Mouse (Mus musculus): ENCODE measurements around the gene Cdadc1. TPM values are rescaled to one million over a fixed set of nuclear protein-coding genes. Genes with fewer than 3 reads are reported as not detected.

Cdadc1 gene
- polyA plus RNA-seq, 1 experiment from 2014 or later: 36.9 TPM

DNA sequence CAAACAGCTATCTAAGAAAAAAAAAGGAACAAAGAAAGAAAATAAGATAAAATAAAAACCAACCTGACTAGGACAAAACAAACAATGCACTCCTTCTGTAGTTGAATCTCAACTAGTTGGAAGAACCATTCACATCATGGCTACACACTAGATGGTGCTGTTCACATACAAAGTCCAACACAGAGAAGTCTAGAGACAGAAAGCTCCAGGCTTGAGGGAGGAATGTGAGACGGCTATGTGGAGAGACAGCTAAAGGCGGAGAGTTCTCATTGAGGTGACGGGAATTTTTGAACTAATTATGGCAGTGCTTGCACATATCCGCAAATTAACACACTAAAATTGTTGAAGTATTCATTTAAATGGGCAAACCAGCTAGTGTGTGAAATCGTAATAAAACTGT, 43.7 kb downstream of the Cdadc1 start:
- no peak for ATAC-seq (ENCODE audit: insufficient number of reproducible peaks, insufficient read depth, low FRiP score, low read depth)
- no peak overlapping the region for H3K4me2 ChIP-seq (ENCODE audit: low read length)
- H3K36me3 ChIP-seq (ENCODE audit: control insufficient read depth, insufficient read depth, low read length): no peaks in the 10 kb centered on the region
- H3K9me3 ChIP-seq (ENCODE audit: control insufficient read depth, low read length): no peaks in the 10 kb centered on the region
- H3K27me3 ChIP-seq (ENCODE audit: control insufficient read depth, insufficient read depth, low read length): no peaks in the 10 kb centered on the region
- no peak overlapping the region for H3K9ac ChIP-seq (ENCODE audit: low read length)
- H3K4me1 ChIP-seq (ENCODE audit: control insufficient read depth in 2 of 2, insufficient read depth in 2 of 2, low read length in 2 of 2): peaks cover 4 to 10% of the 10 kb centered on the region in 2 experiments; a peak in 2 of 4 replicates
- H3K27ac ChIP-seq (replicated peaks in 1 of 2; ENCODE audit: control insufficient read depth in 1 of 2, insufficient read depth in 1 of 2, low read depth in 2 of 2, low read length in 2 of 2): no peak overlapping the region
- WGBS: 57% methylated on average over 5 of the region's 5 CpGs
- no peak overlapping the region for H3K4me3 ChIP-seq (ENCODE audit: control insufficient read depth in 1 of 2, insufficient read depth in 1 of 2, low read depth in 1 of 2, low read length in 2 of 2)

DNA sequence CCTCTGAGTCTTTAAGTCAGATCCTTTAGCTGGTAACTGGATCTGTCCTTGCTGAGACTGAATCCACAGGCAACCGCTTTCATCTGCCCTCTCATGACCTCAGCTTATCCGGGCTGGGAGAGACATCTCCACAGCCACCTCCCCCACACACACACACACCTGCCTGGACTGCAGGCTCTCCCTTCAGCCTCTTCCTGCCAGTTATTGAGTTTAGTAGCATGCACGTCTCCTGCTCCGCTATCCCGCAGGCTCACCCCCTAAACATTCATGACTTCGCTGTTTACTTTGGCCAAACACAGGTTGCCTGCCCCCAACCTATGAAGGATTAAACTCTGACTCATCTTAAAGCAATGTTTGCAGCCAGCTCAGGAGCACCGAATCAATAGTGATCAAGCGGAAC, 45.8 kb downstream of the Cdadc1 start:
- Histone ChIP-seq H3K4me2 (ENCODE audit: low read length) (no peak overlapping the region), H3K9me3 (ENCODE audit: control insufficient read depth, low read length) (no peaks in the 10 kb centered on the region), H3K27ac (replicated peaks in 1 of 2; ENCODE audit: control insufficient read depth in 1 of 2, insufficient read depth in 1 of 2, low read depth in 2 of 2, low read length in 2 of 2) (no peak overlapping the region), H3K4me3 (ENCODE audit: control insufficient read depth in 1 of 2, insufficient read depth in 1 of 2, low read depth in 1 of 2, low read length in 2 of 2) (no peak overlapping the region), H3K9ac (ENCODE audit: low read length) (no peak overlapping the region), H3K27me3 (ENCODE audit: control insufficient read depth, insufficient read depth, low read length) (no peaks in the 10 kb centered on the region), H3K4me1 (ENCODE audit: control insufficient read depth in 2 of 2, insufficient read depth in 2 of 2, low read length in 2 of 2) (peaks cover 4 to 10% of the 10 kb centered on the region in 2 experiments; a peak in 2 of 4 replicates), H3K36me3 (ENCODE audit: control insufficient read depth, insufficient read depth, low read length) (0 out of 2 replicates have a peak, but pooled peaks cover 5% of the 10 kb centered on the region)
- 46% methylated on average over 8 of the region's 8 CpGs for WGBS
- ATAC-seq (ENCODE audit: insufficient number of reproducible peaks, insufficient read depth, low FRiP score, low read depth): no peak

GRCm38 (mm10) chr14:59550841-59551240, 46.9 kb downstream of the Cdadc1 start:
- 76% methylated on average over 2 of the region's 2 CpGs for WGBS
- Histone ChIP-seq H3K27ac (replicated peaks in 1 of 2; ENCODE audit: control insufficient read depth in 1 of 2, insufficient read depth in 1 of 2, low read depth in 2 of 2, low read length in 2 of 2) (no peak overlapping the region), H3K4me1 (ENCODE audit: control insufficient read depth in 2 of 2, insufficient read depth in 2 of 2, low read length in 2 of 2) (peaks cover 4 to 7% of the 10 kb centered on the region in 2 experiments; a peak in 2 of 4 replicates), H3K4me2 (ENCODE audit: low read length) (no peak overlapping the region), H3K27me3 (ENCODE audit: control insufficient read depth, insufficient read depth, low read length) (no peaks in the 10 kb centered on the region), H3K4me3 (ENCODE audit: control insufficient read depth in 1 of 2, insufficient read depth in 1 of 2, low read depth in 1 of 2, low read length in 2 of 2) (no peak overlapping the region), H3K9ac (ENCODE audit: low read length) (no peak overlapping the region), H3K9me3 (ENCODE audit: control insufficient read depth, low read length) (no peaks in the 10 kb centered on the region), H3K36me3 (ENCODE audit: control insufficient read depth, insufficient read depth, low read length) (0 out of 2 replicates have a peak, but pooled peaks cover 5% of the 10 kb centered on the region)
- no peak for ATAC-seq (ENCODE audit: insufficient number of reproducible peaks, insufficient read depth, low FRiP score, low read depth)

DNA sequence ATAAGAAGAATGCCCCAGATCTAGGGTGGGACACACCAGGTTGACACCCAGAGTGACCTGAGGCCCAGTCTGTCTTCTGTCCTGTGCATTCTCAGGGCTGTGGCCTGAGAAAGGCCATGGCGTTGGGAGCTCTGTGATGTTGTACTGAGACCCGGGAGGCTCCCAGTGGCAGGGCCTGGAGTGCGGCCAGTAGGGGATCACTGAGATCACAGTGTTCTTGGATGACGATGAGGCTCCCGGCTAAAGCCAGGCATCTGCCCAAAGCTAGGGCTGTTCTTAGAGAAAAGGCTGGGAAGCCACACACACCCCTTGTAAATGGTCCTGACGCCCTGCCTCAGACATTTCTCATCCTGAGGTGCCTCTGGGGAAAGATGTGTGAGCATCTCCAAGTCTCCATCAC, 48.7 kb downstream of the Cdadc1 start:
- WGBS: 64% methylated on average over 6 of the region's 6 CpGs
- Histone ChIP-seq H3K27ac (replicated peaks in 1 of 2; ENCODE audit: control insufficient read depth in 1 of 2, insufficient read depth in 1 of 2, low read depth in 2 of 2, low read length in 2 of 2) (no peak overlapping the region), H3K27me3 (ENCODE audit: control insufficient read depth, insufficient read depth, low read length) (no peaks in the 10 kb centered on the region), H3K4me3 (ENCODE audit: control insufficient read depth in 1 of 2, insufficient read depth in 1 of 2, low read depth in 1 of 2, low read length in 2 of 2) (no peak overlapping the region), H3K36me3 (ENCODE audit: control insufficient read depth, insufficient read depth, low read length) (0 out of 2 replicates have a peak, but pooled peaks cover 5% of the 10 kb centered on the region), H3K4me1 (ENCODE audit: control insufficient read depth in 2 of 2, insufficient read depth in 2 of 2, low read length in 2 of 2) (peaks cover under 1 to 4% of the 10 kb centered on the region in 2 experiments; a peak in 2 of 4 replicates), H3K9me3 (ENCODE audit: control insufficient read depth, low read length) (no peaks in the 10 kb centered on the region), H3K9ac (ENCODE audit: low read length) (no peak overlapping the region), H3K4me2 (ENCODE audit: low read length) (no peak overlapping the region)
- no peak for ATAC-seq (ENCODE audit: insufficient number of reproducible peaks, insufficient read depth, low FRiP score, low read depth)

DNA sequence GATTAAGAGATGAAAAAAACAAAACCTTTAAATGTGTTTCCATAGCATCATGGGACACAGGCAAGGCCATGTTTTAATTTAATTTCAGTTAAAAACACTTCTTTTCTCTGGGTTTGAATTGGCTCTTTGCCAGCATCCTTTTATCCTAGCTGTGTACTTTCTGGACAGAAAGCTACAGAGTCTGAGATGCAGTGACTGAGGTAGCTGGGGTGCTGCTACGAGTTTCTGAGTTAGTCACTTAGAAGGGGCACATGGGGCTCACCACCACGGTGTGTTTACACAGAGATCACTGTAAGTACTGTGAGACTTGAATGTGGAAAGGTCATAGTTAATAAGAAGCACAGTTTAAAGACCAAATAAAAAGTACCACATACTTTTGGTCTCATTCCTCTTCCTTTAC, 49.2 kb downstream of the Cdadc1 start:
- Histone ChIP-seq H3K4me2 (ENCODE audit: low read length) (no peak overlapping the region), H3K27ac (replicated peaks in 1 of 2; ENCODE audit: control insufficient read depth in 1 of 2, insufficient read depth in 1 of 2, low read depth in 2 of 2, low read length in 2 of 2) (no peak overlapping the region), H3K9me3 (ENCODE audit: control insufficient read depth, low read length) (no peaks in the 10 kb centered on the region), H3K27me3 (ENCODE audit: control insufficient read depth, insufficient read depth, low read length) (no peaks in the 10 kb centered on the region), H3K4me1 (ENCODE audit: control insufficient read depth in 2 of 2, insufficient read depth in 2 of 2, low read length in 2 of 2) (peaks cover 0 to 4% of the 10 kb centered on the region in 2 experiments; a peak in 1 of 4 replicates), H3K9ac (ENCODE audit: low read length) (no peak overlapping the region), H3K36me3 (ENCODE audit: control insufficient read depth, insufficient read depth, low read length) (0 out of 2 replicates have a peak, but pooled peaks cover 5% of the 10 kb centered on the region), H3K4me3 (ENCODE audit: control insufficient read depth in 1 of 2, insufficient read depth in 1 of 2, low read depth in 1 of 2, low read length in 2 of 2) (no peak overlapping the region)
- WGBS: 74% methylated on average over 2 of the region's 2 CpGs
- ATAC-seq (ENCODE audit: insufficient number of reproducible peaks, insufficient read depth, low FRiP score, low read depth): no peak

- no peak overlapping the region for H3K27ac ChIP-seq (replicated peaks in 1 of 2; ENCODE audit: control insufficient read depth in 1 of 2, insufficient read depth in 1 of 2, low read depth in 2 of 2, low read length in 2 of 2)
- no peak overlapping the region for H3K4me2 ChIP-seq (ENCODE audit: low read length)
- H3K9ac ChIP-seq (ENCODE audit: low read length): no peak overlapping the region
- WGBS: 73% methylated on average over 5 of the region's 5 CpGs
- no peak overlapping the region for H3K4me3 ChIP-seq (ENCODE audit: control insufficient read depth in 1 of 2, insufficient read depth in 1 of 2, low read depth in 1 of 2, low read length in 2 of 2)
- no peaks in the 10 kb centered on the region for H3K27me3 ChIP-seq (ENCODE audit: control insufficient read depth, insufficient read depth, low read length)
- no peak for ATAC-seq (ENCODE audit: insufficient number of reproducible peaks, insufficient read depth, low FRiP score, low read depth)
- peaks cover 0 to 4% of the 10 kb centered on the region in 2 experiments; a peak in 1 of 4 replicates for H3K4me1 ChIP-seq (ENCODE audit: control insufficient read depth in 2 of 2, insufficient read depth in 2 of 2, low read length in 2 of 2)
- H3K36me3 ChIP-seq (ENCODE audit: control insufficient read depth, insufficient read depth, low read length): 0 out of 2 replicates have a peak, but pooled peaks cover 5% of the 10 kb centered on the region
- no peaks in the 10 kb centered on the region for H3K9me3 ChIP-seq (ENCODE audit: control insufficient read depth, low read length)
These were observed 50.2 kb downstream of the Cdadc1 start for GRCm38 (mm10) chr14:59547530-59547929.

DNA sequence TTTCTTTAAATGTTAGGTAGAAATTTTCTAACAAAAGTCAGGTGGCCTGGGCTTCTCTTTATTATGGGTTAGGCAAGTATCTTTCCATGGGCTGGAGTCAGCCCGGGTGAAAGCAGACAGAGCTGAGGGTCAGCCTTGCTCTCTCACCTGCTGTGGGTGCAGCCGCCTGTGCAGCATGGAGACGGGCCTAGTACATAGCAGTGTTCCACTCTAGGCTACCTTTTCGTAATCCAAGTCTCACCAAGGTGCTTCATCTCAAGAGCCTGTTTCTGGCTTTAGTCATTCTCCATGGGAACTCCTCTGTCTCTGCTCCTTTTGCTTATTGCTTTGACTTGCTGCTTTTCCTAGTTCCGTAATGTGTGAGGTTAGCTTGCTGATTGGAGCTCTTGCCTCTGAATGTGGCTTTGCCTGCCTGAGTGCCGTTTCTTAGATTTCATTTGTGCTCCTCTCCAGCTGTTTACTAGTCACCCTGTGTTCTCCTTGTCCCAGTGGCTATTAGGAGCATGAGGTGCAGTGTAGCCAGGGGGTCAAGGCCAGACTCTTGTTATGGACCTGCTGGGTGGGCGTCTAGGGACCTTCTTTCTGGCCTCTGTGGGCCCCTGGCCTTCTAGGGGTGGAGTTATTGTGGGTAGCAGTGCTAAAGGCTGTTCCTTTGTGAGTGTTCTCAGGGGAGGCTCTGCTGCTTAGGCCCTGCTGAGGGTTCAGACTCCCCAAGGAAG, 51.4 kb downstream of the Cdadc1 start:
- Histone ChIP-seq H3K9me3 (ENCODE audit: control insufficient read depth, low read length) (no peaks in the 10 kb centered on the region), H3K9ac (ENCODE audit: low read length) (no peak overlapping the region), H3K4me2 (ENCODE audit: low read length) (no peak overlapping the region), H3K36me3 (ENCODE audit: control insufficient read depth, insufficient read depth, low read length) (0 out of 2 replicates have a peak, but pooled peaks cover 5% of the 10 kb centered on the region), H3K27me3 (ENCODE audit: control insufficient read depth, insufficient read depth, low read length) (no peaks in the 10 kb centered on the region), H3K4me3 (ENCODE audit: control insufficient read depth in 1 of 2, insufficient read depth in 1 of 2, low read depth in 1 of 2, low read length in 2 of 2) (no peak overlapping the region), H3K4me1 (ENCODE audit: control insufficient read depth in 2 of 2, insufficient read depth in 2 of 2, low read length in 2 of 2) (peaks cover 0 to 1% of the 10 kb centered on the region in 2 experiments; a peak in 1 of 4 replicates), H3K27ac (replicated peaks in 1 of 2; ENCODE audit: control insufficient read depth in 1 of 2, insufficient read depth in 1 of 2, low read depth in 2 of 2, low read length in 2 of 2) (no peak overlapping the region)
- no peak for ATAC-seq (ENCODE audit: insufficient number of reproducible peaks, insufficient read depth, low FRiP score, low read depth)
- 82% methylated on average over 7 of the region's 7 CpGs for WGBS

All from heart, embryonic 14.5 days (tissue).